Mouse (Mus musculus) CH12.LX (cell line): Measurements from ENCODE around the gene Eno4. TPM values are rescaled to one million over a fixed set of nuclear protein-coding genes. Genes with fewer than 3 reads are reported as not detected.

ENCODE experiments used
- DNase-seq: peaks from one replicate; pipeline ENCODE4 v3.0.0-alpha.2; 2013; ENCODE audit errors: extremely low read depth
- H3K27ac ChIP-seq: 2 replicates; pipeline ENCODE4 v1.5.1; 2012; ENCODE audit warnings: low read depth, mild to moderate bottlenecking, control low read depth, moderate library complexity; ENCODE audit not compliant: insufficient read depth
- H3K27me3 ChIP-seq: replicated peaks from 2 replicates; pipeline ENCODE3; 2012; ENCODE audit warnings: inconsistent platforms
- H3K36me3 ChIP-seq, 2 experiments: replicated peaks in 1 of 2; 2 replicates each; pipeline versions ENCODE3 to v1.6.1; 2012; ENCODE audit warnings: inconsistent platforms in 1 of 2, low read length in 1 of 2, mild to moderate bottlenecking in 1 of 2, mixed read lengths in 1 of 2, moderate library complexity in 1 of 2; ENCODE audit not compliant: control insufficient read depth in 1 of 2, insufficient read depth in 1 of 2
- H3K4me1 ChIP-seq, 2 experiments: 2 replicates each; pipeline ENCODE4 v1.6.1; 2012; ENCODE audit warnings: inconsistent platforms in 1 of 2, moderate library complexity in 1 of 2; ENCODE audit not compliant: insufficient read depth in 2 of 2, control insufficient read depth in 1 of 2
- H3K4me2 ChIP-seq: 2 replicates; pipeline ENCODE4 v1.6.1; 2012; ENCODE audit warnings: low read depth, mild to moderate bottlenecking, control low read depth; ENCODE audit not compliant: poor library complexity, insufficient read depth, severe bottlenecking
- H3K4me3 ChIP-seq, 3 experiments: fragments of 150-350 bp in 1 of 3; sonication (generic) in 1 of 3; replicated peaks in 1 of 3; 2 replicates each; pipeline versions ENCODE3 to v1.5.1; 2011 to 2012; ENCODE audit warnings: low read depth in 2 of 3, low read length in 2 of 3, mild to moderate bottlenecking in 2 of 3, moderate library complexity in 2 of 3, control low read depth in 1 of 3, improper control_type of control experiment in 1 of 3, inconsistent platforms in 1 of 3, mixed read lengths in 1 of 3; ENCODE audit not compliant: poor library complexity in 1 of 3
- H3K79me2 ChIP-seq: replicated peaks from 2 replicates; pipeline ENCODE4 v1.6.1; 2012; ENCODE audit warnings: mild to moderate bottlenecking, moderate library complexity; ENCODE audit not compliant: control insufficient read depth, poor library complexity, insufficient read depth, severe bottlenecking; ENCODE audit errors: extremely low read depth
- H3K9ac ChIP-seq: 2 replicates; pipeline ENCODE4 v1.6.1; 2012; ENCODE audit warnings: low read depth, mild to moderate bottlenecking, control low read depth, moderate library complexity; ENCODE audit not compliant: insufficient read depth
- H3K9me3 ChIP-seq: replicated peaks from 2 replicates; pipeline ENCODE3; 2012; ENCODE audit warnings: low read length, inconsistent platforms, mixed read lengths
- CTCF ChIP-seq, 2 experiments: IDR thresholded peaks in 1 of 2; conservative IDR thresholded peaks in 1 of 2; 2 replicates each; pipeline ENCODE4 v1.5.1; 2011 to 2012; ENCODE audit warnings: low read depth in 2 of 2, low read length in 2 of 2, improper control_type of control experiment in 1 of 2, inconsistent platforms in 1 of 2, mild to moderate bottlenecking in 1 of 2, moderate library complexity in 1 of 2
- E2F4 ChIP-seq: IDR thresholded peaks from 2 replicates; pipeline ENCODE4 v1.6.1; 2011; ENCODE audit warnings: low read depth, low read length, improper control_type of control experiment; ENCODE audit not compliant: insufficient replicate concordance
- EP300 ChIP-seq: IDR thresholded peaks from 2 replicates; pipeline ENCODE4 v1.6.1; 2011; ENCODE audit warnings: low read length, improper control_type of control experiment
- HCFC1 ChIP-seq: IDR thresholded peaks from 2 replicates; pipeline ENCODE4 v1.6.1; 2012; ENCODE audit warnings: low read depth, mild to moderate bottlenecking, inconsistent platforms, low read length, improper control_type of control experiment
- JUN ChIP-seq: IDR thresholded peaks from 2 replicates; pipeline ENCODE4 v1.6.1; 2011; ENCODE audit warnings: low read depth, mild to moderate bottlenecking, low read length, improper control_type of control experiment, moderate library complexity; ENCODE audit not compliant: insufficient read depth
- KAT2A ChIP-seq: IDR thresholded peaks from 2 replicates; pipeline ENCODE4 v1.6.1; 2012; ENCODE audit warnings: low read length, improper control_type of control experiment, inconsistent platforms; ENCODE audit not compliant: insufficient replicate concordance
- MAX ChIP-seq: IDR thresholded peaks from 2 replicates; pipeline ENCODE4 v1.6.1; 2011; ENCODE audit warnings: low read length, improper control_type of control experiment
- MAZ ChIP-seq: IDR thresholded peaks from 2 replicates; pipeline ENCODE4 v1.6.1; 2012; ENCODE audit warnings: low read depth, mild to moderate bottlenecking, inconsistent platforms, low read length, improper control_type of control experiment, moderate library complexity
- MEF2A ChIP-seq: IDR thresholded peaks from 2 replicates; pipeline ENCODE4 v1.6.1; 2014; ENCODE audit warnings: low read depth, mild to moderate bottlenecking, inconsistent platforms, low read length, improper control_type of control experiment, borderline replicate concordance
- PAX5 ChIP-seq: IDR thresholded peaks from 2 replicates; pipeline ENCODE4 v1.6.1; 2012; ENCODE audit warnings: low read length, inconsistent platforms, mixed read lengths
- POLR2A ChIP-seq: IDR thresholded peaks from 2 replicates; pipeline ENCODE4 v1.6.1; 2011; ENCODE audit warnings: low read depth, mild to moderate bottlenecking, improper control_type of control experiment, low read length
- RAD21 ChIP-seq: IDR thresholded peaks from 2 replicates; pipeline ENCODE4 v1.6.1; 2011; ENCODE audit warnings: low read depth, mild to moderate bottlenecking, low read length, improper control_type of control experiment, moderate library complexity
- RCOR1 ChIP-seq: conservative IDR thresholded peaks from 2 replicates; pipeline ENCODE4 v1.6.1; 2012; ENCODE audit warnings: low read depth, mild to moderate bottlenecking, inconsistent platforms, low read length, improper control_type of control experiment
- SIN3A ChIP-seq: IDR thresholded peaks from 2 replicates; pipeline ENCODE4 v1.6.1; 2012; ENCODE audit warnings: low read length, improper control_type of control experiment, inconsistent platforms
- UBTF ChIP-seq: IDR thresholded peaks from 2 replicates; pipeline ENCODE4 v1.6.1; 2012; ENCODE audit warnings: low read depth, mild to moderate bottlenecking, inconsistent platforms, low read length, improper control_type of control experiment, moderate library complexity
- USF2 ChIP-seq: conservative IDR thresholded peaks from 2 replicates; pipeline ENCODE4 v1.6.1; 2011; ENCODE audit warnings: low read depth, low read length, improper control_type of control experiment
- ZNF384 ChIP-seq: IDR thresholded peaks from 2 replicates; pipeline ENCODE4 v1.6.1; 2012; ENCODE audit warnings: low read depth, low read length, improper control_type of control experiment, inconsistent platforms
- dilution Hi-C: fragments of 300-500 bp; cut with MboI; formaldehyde crosslinking; loops from 2 replicates; pipeline ENCODE4 v1.14.3; 2020; ENCODE audit warnings: low sequenced_read_pairs; ENCODE audit not compliant: extremely low pct_unique_long_range_greater_than_20kb, extremely low pct_ligation_motif_present
- in situ Hi-C: fragments of 300-500 bp; cut with MboI; formaldehyde crosslinking; loops from 3 replicates; pipeline ENCODE4 v1.14.3; 2019; ENCODE audit warnings: low sequenced_read_pairs, low pct_ligation_motif_present, low pct_unique_long_range_greater_than_20kb, mixed read lengths
- polyA plus RNA-seq: library from polyadenylated mRNA; unstranded; fragments of >175 nt; gene quantifications from 2 replicates; pipeline ENCODE4 v1.2.1, GENCODE M21; 2012; ENCODE audit warnings: low read depth; ENCODE audit not compliant: insufficient read length
- total RNA-seq, 2 experiments: library from RNA; depleted of rRNA; stranded (reverse); fragments of 300-350 nt in 1 of 2; fragments of >200 nt in 1 of 2; gene quantifications; 2 replicates each; pipeline ENCODE4 v1.2.3; 2012 to 2014

The Eno4 gene
- total and polyA plus RNA-seq, 3 experiments = 0.25 to 1.6 (median 1.2) TPM

DNA sequence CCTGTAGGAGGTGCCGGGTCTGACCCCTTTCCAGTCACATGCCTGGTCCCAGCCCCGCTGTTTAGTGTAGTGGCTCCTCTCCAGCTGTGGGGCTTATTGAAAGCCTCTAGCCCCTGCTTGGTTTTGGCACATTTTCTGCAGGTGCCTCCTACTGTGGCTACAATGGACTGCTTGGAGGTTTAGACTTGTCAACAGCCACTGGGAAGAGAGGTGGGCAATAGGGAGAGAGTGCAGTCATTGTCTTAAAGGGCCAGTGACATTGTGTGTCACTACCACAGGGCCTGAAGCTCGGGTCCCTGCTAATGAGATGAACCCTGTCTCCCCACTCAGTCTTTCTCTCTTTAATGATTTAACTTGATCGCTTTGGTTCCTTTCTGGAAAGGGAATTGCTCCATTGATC lies 10.2 kb upstream of the Eno4 start:
- Histone ChIP-seq H3K27me3 (no peaks in the 10 kb centered on the region), H3K27ac (no peak overlapping the region), H3K9ac (no peak overlapping the region), H3K36me3 (peaks cover 3 to 36% of the 10 kb centered on the region in 2 experiments)
- DNase-seq = no peak
- no peak for TF ChIP-seq MAX
- TF ChIP-seq MAZ = no peak
- no peak for TF ChIP-seq RAD21
- no peak for TF ChIP-seq MEF2A
- TF ChIP-seq HCFC1 = no peak
- no peak for TF ChIP-seq EP300
- TF ChIP-seq POLR2A = no peak
- no peak for TF ChIP-seq E2F4
- TF ChIP-seq, all 38 proteins: peak for 0
- dilution Hi-C loops (no loop called here), in situ Hi-C loops (no loop called here)
- no peak overlapping the region for H3K4me3 ChIP-seq
- H3K9me3 ChIP-seq = no peaks in the 10 kb centered on the region
- no peaks in the 10 kb centered on the region for H3K79me2 ChIP-seq
- no peak overlapping the region for H3K4me2 ChIP-seq
- peaks cover 0 to 9% of the 10 kb centered on the region in 2 experiments; a peak in 3 of 4 replicates for H3K4me1 ChIP-seq

DNA sequence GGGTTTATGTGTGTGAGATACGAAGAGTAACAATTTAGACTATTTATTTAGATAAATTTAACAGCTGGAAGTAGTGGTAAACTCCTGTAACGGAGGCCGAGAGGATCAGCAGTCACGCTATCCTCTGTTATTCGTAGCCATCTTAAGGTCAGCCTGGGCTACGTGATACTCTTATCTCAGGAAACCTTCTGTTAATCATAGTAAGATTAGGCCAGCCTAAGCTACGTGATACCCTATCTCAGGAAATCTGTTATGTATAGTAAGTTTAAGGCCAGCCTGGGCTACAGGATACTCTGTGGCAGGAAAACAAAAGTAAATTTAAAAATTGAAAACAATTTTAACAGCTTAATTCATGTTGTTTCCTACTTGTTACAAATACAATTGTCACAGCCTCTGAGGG lies 2.7 kb downstream of the Eno4 start:
- peaks cover 0 to 5% of the 10 kb centered on the region in 2 experiments for H3K36me3 ChIP-seq
- peaks cover 8 to 25% of the 10 kb centered on the region in 2 experiments for H3K4me1 ChIP-seq
- H3K27ac ChIP-seq = no peak overlapping the region
- H3K27me3 ChIP-seq = no peaks in the 10 kb centered on the region
- dilution Hi-C loops = no loop called here
- no peak overlapping the region for H3K9ac ChIP-seq
- H3K4me3 ChIP-seq = no peak overlapping the region
- TF ChIP-seq JUN (no peak), PAX5 (no peak)
- DNase-seq = no peak
- in situ Hi-C loops = no loop called here
- H3K79me2 ChIP-seq = no peaks in the 10 kb centered on the region
- no peaks in the 10 kb centered on the region for H3K9me3 ChIP-seq
- no peak overlapping the region for H3K4me2 ChIP-seq

DNA sequence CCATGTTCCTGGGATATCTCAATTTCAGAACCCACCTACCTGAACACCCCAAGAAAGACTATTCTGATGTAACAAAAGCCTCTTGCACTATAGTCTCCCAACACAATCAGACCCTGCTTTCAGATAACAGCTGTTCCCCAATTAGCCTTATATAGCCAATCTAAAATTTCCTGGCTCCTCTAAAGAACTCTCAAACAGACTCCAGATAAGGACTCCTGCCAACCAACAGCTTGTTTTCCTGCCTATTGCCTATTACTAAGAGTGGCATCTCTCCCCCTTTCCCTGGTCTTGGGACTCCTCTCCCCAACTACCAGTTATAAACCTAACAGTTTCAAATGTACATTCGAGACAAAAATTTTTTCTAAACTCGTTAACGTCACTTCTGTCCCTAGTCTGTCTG lies 8.3 kb downstream of the Eno4 start:
- Histone ChIP-seq H3K4me3 (no peak overlapping the region), H3K4me1 (peaks cover 3 to 15% of the 10 kb centered on the region in 2 experiments; a peak in 3 of 4 replicates), H3K9me3 (no peaks in the 10 kb centered on the region), H3K79me2 (no peaks in the 10 kb centered on the region), H3K4me2 (no peak overlapping the region), H3K27ac (no peak overlapping the region), H3K36me3 (no peaks in the 10 kb centered on the region), H3K9ac (no peak overlapping the region), H3K27me3 (no peaks in the 10 kb centered on the region)
- TF ChIP-seq RAD21 (no peak), E2F4 (no peak), PAX5 (no peak), ZNF384 (no peak), SIN3A (no peak), RCOR1 (no peak), UBTF (no peak), CTCF (conservative IDR thresholded peaks at IDR 0.05 in 1 of 2, IDR thresholded peaks at IDR 0.05 in 1 of 2; ENCODE audit: low read depth in 2 of 2, low read length in 2 of 2) (no peak), KAT2A (no peak), USF2 (no peak), HCFC1 (no peak)
- in situ Hi-C loops (no loop called here), dilution Hi-C loops (no loop called here)
- DNase-seq = no peak
